Mouse (Mus musculus) liver, embryonic 15.5 days (tissue): ENCODE measurements at regions not wholly inside any gene's neighbourhood (a gene's known extent, or its start where the extent isn't known, plus 50 kb on each side); places are given as distances from the start of the nearest gene placed in this dataset.
"Not testable (repeated sequence)": the region's sequence is repeated elsewhere in the genome, so short reads cannot be mapped to it uniquely, and the experiment has no call there.

Source experiments
- ATAC-seq: fragments of 200-750 bp; cut with Nextera tagmentation; 2 replicates; pipeline ENCODE4 v1.8.0; 2017; ENCODE audit warnings: moderate number of reproducible peaks, mild to moderate bottlenecking, moderate library complexity; ENCODE audit not compliant: insufficient read depth
- H3K27ac ChIP-seq: fragments of 300-500 bp; sonication (generic); replicated peaks from 2 replicates; pipeline ENCODE4 v1.5.1; 2015; ENCODE audit warnings: mild to moderate bottlenecking, inconsistent platforms
- H3K27me3 ChIP-seq: fragments of 300-500 bp; sonication (generic); 2 replicates; pipeline ENCODE4 v1.6.1; 2015; ENCODE audit warnings: mild to moderate bottlenecking, inconsistent platforms
- H3K36me3 ChIP-seq: fragments of 300-500 bp; sonication (generic); replicated peaks from 2 replicates; pipeline ENCODE4 v1.6.1; 2015; ENCODE audit warnings: moderate library complexity, mild to moderate bottlenecking, inconsistent platforms
- H3K4me1 ChIP-seq: fragments of 300-500 bp; sonication (generic); replicated peaks from 2 replicates; pipeline ENCODE4 v1.6.1; 2015; ENCODE audit warnings: inconsistent platforms
- H3K4me2 ChIP-seq: fragments of 300-500 bp; sonication (generic); 2 replicates; pipeline ENCODE4 v1.6.1; 2015; ENCODE audit warnings: moderate library complexity, mild to moderate bottlenecking, inconsistent platforms
- H3K4me3 ChIP-seq: fragments of 300-500 bp; sonication (generic); replicated peaks from 2 replicates; pipeline ENCODE4 v1.5.1; 2015; ENCODE audit warnings: mild to moderate bottlenecking, inconsistent platforms
- H3K9ac ChIP-seq: fragments of 300-500 bp; sonication (generic); 2 replicates; pipeline ENCODE4 v1.6.1; 2015; ENCODE audit warnings: moderate library complexity, mild to moderate bottlenecking, inconsistent platforms
- H3K9me3 ChIP-seq: fragments of 300-500 bp; sonication (generic); replicated peaks from 2 replicates; pipeline ENCODE4 v1.6.1; 2016; ENCODE audit warnings: inconsistent platforms
- WGBS: fragments of 180-500 bp; shearing (Covaris S2); methylation state at CpG from one replicate; pipeline ENCODE4 v1.1.7; 2015; ENCODE audit warnings: mixed read lengths; ENCODE audit not compliant: insufficient replicate concordance; 5-methylcytosine and 5-hydroxymethylcytosine counted together

- H3K4me3 ChIP-seq: no peak overlapping the region
- H3K27ac ChIP-seq: no peak overlapping the region
- WGBS: 57% methylated on average over 2 of the region's 2 CpGs
- H3K9me3 ChIP-seq: no peaks in the 10 kb centered on the region
- H3K4me1 ChIP-seq: no peaks in the 10 kb centered on the region
- H3K27me3 ChIP-seq: no peaks in the 10 kb centered on the region
- no peaks in the 10 kb centered on the region for H3K36me3 ChIP-seq
- no peak overlapping the region for H3K9ac ChIP-seq
- no peak overlapping the region for H3K4me2 ChIP-seq
- ATAC-seq: no peak
These were observed 91.0 kb upstream of the Cdk6 start for GRCm38 (mm10) chr5:3250273-3250672.

DNA sequence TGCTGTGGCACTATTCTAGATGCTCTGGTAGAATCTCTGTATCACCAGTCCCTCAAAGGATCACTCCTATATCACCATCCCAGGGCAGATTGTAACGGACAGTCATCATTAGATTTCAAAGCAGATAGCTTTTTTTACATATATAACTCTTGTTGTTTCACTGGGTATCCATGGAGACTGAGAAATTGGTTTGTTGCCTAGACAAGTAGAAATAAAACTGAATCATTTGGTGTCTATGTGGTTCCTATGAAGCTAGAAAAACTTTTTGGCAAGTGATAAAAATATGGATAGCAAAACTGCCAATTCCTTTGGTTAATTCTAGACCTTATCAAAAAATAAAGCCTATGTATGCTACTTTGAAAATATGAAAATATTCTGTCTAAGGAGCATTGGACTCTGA lies 81.0 kb upstream of the Cdk6 start:
- ATAC-seq: no peak
- Histone ChIP-seq H3K27ac (no peak overlapping the region), H3K36me3 (no peaks in the 10 kb centered on the region), H3K9ac (no peak overlapping the region), H3K4me2 (no peak overlapping the region), H3K9me3 (no peaks in the 10 kb centered on the region), H3K4me3 (no peak overlapping the region), H3K27me3 (no peaks in the 10 kb centered on the region), H3K4me1 (no peaks in the 10 kb centered on the region)
- 57% methylated on average over 1 of the region's 1 CpGs for WGBS

- not testable (repeated sequence) for ATAC-seq, H3K4me2 ChIP-seq, H3K27me3 ChIP-seq, H3K9me3 ChIP-seq, H3K27ac ChIP-seq, H3K4me3 ChIP-seq, H3K9ac ChIP-seq, H3K4me1 ChIP-seq, H3K36me3 ChIP-seq
- WGBS: 39% methylated on average over 8 of the region's 8 CpGs
These were observed 76.1 kb upstream of the Cdk6 start for GRCm38 (mm10) chr5:3264988-3265738.

DNA sequence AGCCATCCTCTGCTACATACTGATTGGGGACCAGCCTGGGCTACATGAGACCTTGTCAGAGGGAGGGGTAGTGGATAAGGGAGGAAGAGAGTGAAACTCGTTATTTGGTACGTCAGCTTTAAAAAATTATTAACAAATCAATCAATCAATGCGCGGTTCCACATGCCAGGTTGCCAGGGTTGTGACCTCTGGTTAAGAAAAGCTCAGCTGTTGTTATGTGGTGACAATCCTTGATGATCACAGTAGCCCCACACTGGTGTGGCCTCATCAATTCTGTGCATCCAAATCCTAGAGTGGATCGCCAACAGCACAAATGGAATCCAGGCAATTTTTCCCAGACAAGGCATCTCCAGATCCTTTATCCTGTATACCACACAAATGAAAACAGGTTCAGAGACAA lies 74.3 kb upstream of the Cdk6 start:
- no peak for ATAC-seq

GRCm38 (mm10) chr5:3269760-3270159 lies 71.5 kb upstream of the Cdk6 start:
- Histone ChIP-seq H3K27ac (no peak overlapping the region), H3K36me3 (no peaks in the 10 kb centered on the region), H3K4me1 (no peaks in the 10 kb centered on the region), H3K9me3 (no peaks in the 10 kb centered on the region), H3K9ac (no peak overlapping the region), H3K27me3 (no peaks in the 10 kb centered on the region), H3K4me3 (no peak overlapping the region), H3K4me2 (no peak overlapping the region)
- ATAC-seq: no peak
- 44% methylated on average over 7 of the region's 7 CpGs for WGBS

More for the DNA sequence above, 74.3 kb upstream of the Cdk6 start:
- H3K27ac ChIP-seq: no peak overlapping the region
- H3K4me3 ChIP-seq: no peak overlapping the region
- H3K9me3 ChIP-seq: no peaks in the 10 kb centered on the region
- H3K4me2 ChIP-seq: no peak overlapping the region
- no peaks in the 10 kb centered on the region for H3K27me3 ChIP-seq
- 63% methylated on average over 5 of the region's 5 CpGs for WGBS
- H3K36me3 ChIP-seq: no peaks in the 10 kb centered on the region
- no peak overlapping the region for H3K9ac ChIP-seq
- no peaks in the 10 kb centered on the region for H3K4me1 ChIP-seq

- 26% methylated on average over 1 of the region's 1 CpGs for WGBS
- H3K4me2 ChIP-seq, ATAC-seq, H3K9me3 ChIP-seq, H3K36me3 ChIP-seq, H3K4me1 ChIP-seq, H3K9ac ChIP-seq, H3K27ac ChIP-seq, H3K27me3 ChIP-seq, H3K4me3 ChIP-seq: not testable (repeated sequence)
These were observed 68.1 kb upstream of the Cdk6 start for GRCm38 (mm10) chr5:3273140-3273539.

- not testable (repeated sequence) for H3K27ac ChIP-seq, H3K4me1 ChIP-seq, H3K27me3 ChIP-seq, H3K4me2 ChIP-seq, H3K4me3 ChIP-seq, H3K36me3 ChIP-seq, ATAC-seq, H3K9ac ChIP-seq, H3K9me3 ChIP-seq
- 77% methylated on average over 16 of the region's 16 CpGs for WGBS
These were observed 64.0 kb upstream of the Cdk6 start for GRCm38 (mm10) chr5:3277241-3277640.

- not testable (repeated sequence) for H3K9me3 ChIP-seq, ATAC-seq, H3K36me3 ChIP-seq, H3K4me2 ChIP-seq, H3K9ac ChIP-seq, H3K4me1 ChIP-seq, H3K27ac ChIP-seq, H3K27me3 ChIP-seq, H3K4me3 ChIP-seq
- 59% methylated on average over 5 of the region's 5 CpGs for WGBS
These were observed 62.3 kb upstream of the Cdk6 start for GRCm38 (mm10) chr5:3278956-3279355.

GRCm38 (mm10) chr5:3281911-3282506 lies 59.3 kb upstream of the Cdk6 start:
- not testable (repeated sequence) for H3K4me2 ChIP-seq, H3K9ac ChIP-seq, H3K9me3 ChIP-seq, H3K4me3 ChIP-seq, ATAC-seq, H3K4me1 ChIP-seq, H3K27me3 ChIP-seq, H3K36me3 ChIP-seq, H3K27ac ChIP-seq
- WGBS: 55% methylated on average over 8 of the region's 8 CpGs

- 72% methylated on average over 3 of the region's 3 CpGs for WGBS
These were observed 58.2 kb upstream of the Cdk6 start for GRCm38 (mm10) chr5:3283083-3283482.

DNA sequence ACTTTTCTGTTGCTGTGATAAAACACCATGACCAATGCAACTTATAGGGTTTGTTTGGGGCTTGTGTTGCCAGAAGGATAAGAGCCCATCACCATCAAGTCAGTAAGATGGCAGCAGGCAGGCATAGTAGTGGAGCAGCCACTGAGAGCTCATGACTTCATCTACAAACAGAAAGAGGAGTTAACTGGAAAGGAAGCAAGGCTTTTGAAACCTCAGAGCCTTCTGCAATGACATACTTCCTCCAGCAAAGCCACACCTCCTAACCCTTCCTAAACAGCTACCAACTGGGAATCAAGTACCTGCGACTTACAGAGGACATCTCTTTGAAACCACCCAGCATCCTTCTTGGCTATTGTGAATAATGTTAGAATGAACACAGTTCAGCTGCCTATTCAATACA lies 57.0 kb upstream of the Cdk6 start:
- WGBS: 69% methylated on average over 1 of the region's 1 CpGs
- H3K4me1 ChIP-seq, H3K4me3 ChIP-seq, H3K9ac ChIP-seq, H3K27ac ChIP-seq, H3K4me2 ChIP-seq, H3K27me3 ChIP-seq, H3K36me3 ChIP-seq, H3K9me3 ChIP-seq, ATAC-seq: not testable (repeated sequence)

More at GRCm38 (mm10) chr5:3283083-3283482, 58.2 kb upstream of the Cdk6 start:
- Histone ChIP-seq H3K27me3 (no peaks in the 10 kb centered on the region), H3K4me2 (no peak overlapping the region), H3K27ac (no peak overlapping the region), H3K9me3 (no peaks in the 10 kb centered on the region), H3K4me3 (no peak overlapping the region), H3K4me1 (no peaks in the 10 kb centered on the region), H3K9ac (no peak overlapping the region), H3K36me3 (no peaks in the 10 kb centered on the region)
- no peak for ATAC-seq

DNA sequence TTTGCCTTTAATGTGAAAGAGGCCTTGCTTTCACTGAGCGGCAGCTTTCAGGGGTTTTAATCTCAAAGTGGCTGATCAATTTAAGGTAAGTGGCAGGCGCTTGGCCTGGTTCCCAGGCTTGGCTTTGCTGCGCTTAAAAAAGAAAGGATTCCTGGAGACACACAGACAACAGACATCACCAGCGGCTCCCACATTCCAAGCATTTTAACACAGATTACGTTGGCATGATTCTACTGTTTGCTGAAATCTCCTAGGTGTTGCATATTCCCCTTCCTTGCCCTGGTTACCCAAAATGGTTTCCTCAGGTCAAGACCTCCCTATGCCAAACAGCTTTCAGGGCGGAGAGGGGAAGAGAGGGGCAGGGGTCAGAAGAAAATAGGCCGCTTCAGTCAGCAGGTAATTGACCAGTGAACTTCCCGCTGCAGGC lies 51.3 kb upstream of the Cdk6 start:
- H3K27ac ChIP-seq, H3K4me1 ChIP-seq, ATAC-seq, H3K4me3 ChIP-seq, H3K4me2 ChIP-seq, H3K9ac ChIP-seq, H3K36me3 ChIP-seq, H3K9me3 ChIP-seq, H3K27me3 ChIP-seq: not testable (repeated sequence)
- WGBS: 69% methylated on average over 8 of the region's 8 CpGs
